Mouse (Mus musculus) right cerebral cortex, postnatal 10 days (tissue): ENCODE results near the gene Fgfr2.

Experiments used
- DNase-seq, 2 experiments: peaks; one replicate each; pipeline ENCODE4 v3.0.0; 2021; ENCODE audit warnings: low spot score in 2 of 2

Gene Fgfr2

GRCm38 (mm10) chr7:132411708-132412107 is 711.4 kb downstream of the Fgfr2 start:
- peak; percentile 47 to 62 for DNase-seq

DNA sequence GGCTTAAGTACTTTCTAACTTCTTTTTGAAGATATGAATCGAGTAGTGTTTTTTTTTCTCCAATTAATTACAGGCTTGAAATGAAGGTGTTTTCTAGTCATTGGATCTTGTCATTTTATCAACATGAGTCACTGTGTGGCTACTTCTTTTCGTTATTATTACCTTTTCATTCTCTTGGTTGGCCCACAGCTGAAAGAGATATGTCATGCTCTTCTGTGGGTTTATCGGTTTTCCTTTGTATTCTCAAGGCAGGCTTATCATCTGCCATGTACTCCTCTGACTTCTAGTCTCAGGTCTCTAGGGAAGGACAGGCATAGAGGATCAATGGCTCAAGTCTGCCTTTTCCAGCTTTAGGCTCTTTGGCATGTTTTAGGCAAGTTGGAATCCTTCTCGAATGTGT is 712.2 kb downstream of the Fgfr2 start:
- DNase-seq = no peak

DNA sequence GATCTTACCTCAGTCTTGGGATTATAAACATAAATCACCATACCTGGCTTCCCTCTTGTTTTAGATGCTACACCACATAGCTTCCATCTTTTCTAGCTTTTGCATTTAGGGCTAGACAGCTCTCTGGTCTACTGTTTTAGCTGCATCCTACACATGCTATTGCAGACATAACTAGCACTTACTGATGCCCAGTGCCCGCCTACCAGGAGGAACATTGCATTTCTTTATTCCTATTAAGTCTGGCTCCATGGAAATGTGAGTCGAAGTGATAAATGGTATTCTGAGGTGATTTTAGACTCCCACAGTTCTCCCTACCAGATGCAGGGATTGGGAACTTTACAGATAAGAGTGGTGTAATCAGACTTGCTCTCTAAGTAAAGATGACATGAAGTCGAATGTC is 713.3 kb downstream of the Fgfr2 start:
- DNase-seq = no peak

DNA sequence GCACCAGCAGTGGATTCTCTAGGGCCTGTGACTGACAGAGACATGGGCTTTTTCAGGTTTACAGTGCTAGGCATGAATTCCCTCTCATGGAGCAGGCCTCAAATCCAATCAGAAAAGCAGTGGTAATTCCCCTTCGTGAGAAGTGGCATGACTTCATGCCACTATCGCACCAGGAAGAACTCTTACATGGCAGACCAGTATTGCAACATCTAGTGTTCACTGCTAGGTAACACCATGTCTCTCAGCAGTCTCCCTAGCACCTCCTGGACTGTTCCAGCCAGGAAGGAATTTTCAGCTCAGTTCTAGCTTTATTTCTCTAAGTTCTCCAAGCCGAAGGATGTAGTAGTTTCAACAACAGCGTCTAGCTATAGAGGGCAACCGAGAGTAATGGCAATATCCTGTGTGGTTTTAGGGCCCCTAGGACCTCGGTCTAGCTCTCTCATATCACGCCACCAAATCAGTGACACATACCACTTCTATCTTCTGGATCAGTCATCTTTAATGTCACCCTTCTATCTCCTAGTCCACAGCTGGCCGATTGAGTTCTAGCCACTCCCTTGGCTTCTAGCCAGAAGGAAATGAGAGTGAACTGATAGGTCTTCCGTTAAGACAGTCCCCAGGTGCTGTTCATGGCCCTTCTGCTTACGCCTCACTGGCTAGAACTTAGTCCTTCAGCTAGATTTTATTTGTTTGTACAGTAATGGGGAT is 720.6 kb downstream of the Fgfr2 start:
- DNase-seq = no peak

GRCm38 (mm10) chr7:132398487-132398886 is 724.7 kb downstream of the Fgfr2 start:
- DNase-seq = no peak

DNA sequence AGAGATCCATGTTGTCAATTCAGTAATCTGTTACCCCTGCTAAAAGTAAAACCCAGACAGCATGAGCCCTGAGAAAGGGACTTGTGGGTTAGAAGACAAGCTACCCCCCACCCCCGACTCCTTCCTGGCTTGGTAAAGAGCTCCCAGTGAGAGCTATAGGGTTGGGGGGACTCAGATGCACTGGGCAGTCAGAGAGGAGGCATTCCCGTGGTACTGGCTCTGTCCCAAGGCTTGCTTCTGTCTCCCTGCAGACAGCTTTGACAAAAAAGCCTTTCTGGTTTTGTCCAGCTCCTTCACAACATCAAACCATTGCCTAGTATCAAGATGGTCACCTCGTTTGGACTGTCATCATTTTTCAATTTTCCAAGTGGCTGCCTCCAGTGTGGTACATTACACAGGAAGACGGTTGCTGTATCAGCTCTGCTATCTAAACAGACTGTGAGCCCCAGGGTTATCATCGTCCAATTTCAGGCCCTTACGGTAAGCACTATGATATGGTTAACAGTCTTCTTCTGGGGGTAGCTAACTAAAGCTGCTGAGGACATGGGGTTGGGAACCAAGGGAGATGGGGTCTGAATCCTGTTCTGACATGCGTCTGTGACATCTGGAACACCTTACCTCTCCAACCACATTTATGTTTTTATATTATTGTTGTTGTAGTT is 726.4 kb downstream of the Fgfr2 start:
- no peak for DNase-seq

- no peak for DNase-seq
These were observed 729.5 kb downstream of the Fgfr2 start for GRCm38 (mm10) chr7:132393582-132394175.

DNA sequence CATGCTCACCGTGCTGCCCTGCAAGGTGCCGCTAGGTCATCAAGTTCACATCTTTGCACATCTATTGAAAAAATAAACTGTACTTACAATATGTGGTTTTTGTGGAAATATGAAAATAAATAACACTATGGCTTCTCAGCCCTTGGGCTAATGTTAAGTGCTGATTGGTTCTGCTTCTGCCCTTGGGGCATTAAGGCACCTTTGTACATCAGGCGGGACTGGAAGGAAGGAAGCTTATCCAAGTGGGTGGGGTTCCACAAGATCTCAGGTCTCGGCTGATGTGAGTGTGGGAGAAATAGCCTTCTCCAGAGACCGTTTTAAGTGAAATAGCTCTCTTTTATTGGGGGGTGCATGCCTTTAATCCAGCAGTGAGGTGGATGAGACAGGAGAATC is 730.1 kb downstream of the Fgfr2 start:
- DNase-seq = no peak

DNA sequence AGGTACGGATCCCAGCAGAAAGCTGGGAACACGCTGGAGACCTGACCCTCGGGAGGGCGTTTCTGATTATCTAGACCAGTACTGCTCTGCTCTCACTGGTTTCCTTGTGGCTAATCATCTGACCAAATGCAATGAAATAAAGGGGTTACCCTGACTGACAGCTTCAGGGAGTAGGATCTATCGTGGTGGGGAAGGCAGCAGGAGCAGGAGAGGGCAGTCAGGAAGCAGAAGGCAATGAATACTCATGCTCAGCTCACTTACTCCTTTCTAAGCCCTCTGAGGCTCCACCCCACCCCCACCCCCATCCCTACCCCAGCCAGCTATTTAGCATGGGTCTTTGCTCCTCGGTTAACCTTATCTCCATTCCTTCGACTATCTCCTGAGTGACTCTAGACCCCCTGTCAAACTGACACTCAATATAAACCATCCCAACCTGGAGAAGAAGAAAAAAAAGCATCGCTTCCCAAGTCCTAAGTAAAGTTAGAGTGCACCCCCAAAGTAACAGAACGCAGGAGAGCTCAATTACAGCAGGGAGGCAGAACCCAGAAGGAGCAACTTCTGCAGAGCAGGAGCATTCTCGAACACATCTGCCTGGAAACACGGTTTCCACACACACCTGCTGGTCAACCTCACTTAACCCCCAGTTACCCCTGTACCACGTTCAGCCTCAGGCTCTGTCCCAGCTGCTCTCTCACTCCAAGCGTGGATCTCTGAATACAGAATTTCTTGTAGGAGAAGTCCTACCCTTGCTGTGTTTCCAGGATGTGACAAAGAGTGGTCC is 730.7 kb downstream of the Fgfr2 start:
- no peak for DNase-seq

- DNase-seq = no peak
These were observed 733.7 kb downstream of the Fgfr2 start for GRCm38 (mm10) chr7:132389473-132389872.

- no peak for DNase-seq
These were observed 735.6 kb downstream of the Fgfr2 start for GRCm38 (mm10) chr7:132387507-132387906.

- no peak for DNase-seq
These were observed 736.8 kb downstream of the Fgfr2 start for GRCm38 (mm10) chr7:132386316-132386715.

DNA sequence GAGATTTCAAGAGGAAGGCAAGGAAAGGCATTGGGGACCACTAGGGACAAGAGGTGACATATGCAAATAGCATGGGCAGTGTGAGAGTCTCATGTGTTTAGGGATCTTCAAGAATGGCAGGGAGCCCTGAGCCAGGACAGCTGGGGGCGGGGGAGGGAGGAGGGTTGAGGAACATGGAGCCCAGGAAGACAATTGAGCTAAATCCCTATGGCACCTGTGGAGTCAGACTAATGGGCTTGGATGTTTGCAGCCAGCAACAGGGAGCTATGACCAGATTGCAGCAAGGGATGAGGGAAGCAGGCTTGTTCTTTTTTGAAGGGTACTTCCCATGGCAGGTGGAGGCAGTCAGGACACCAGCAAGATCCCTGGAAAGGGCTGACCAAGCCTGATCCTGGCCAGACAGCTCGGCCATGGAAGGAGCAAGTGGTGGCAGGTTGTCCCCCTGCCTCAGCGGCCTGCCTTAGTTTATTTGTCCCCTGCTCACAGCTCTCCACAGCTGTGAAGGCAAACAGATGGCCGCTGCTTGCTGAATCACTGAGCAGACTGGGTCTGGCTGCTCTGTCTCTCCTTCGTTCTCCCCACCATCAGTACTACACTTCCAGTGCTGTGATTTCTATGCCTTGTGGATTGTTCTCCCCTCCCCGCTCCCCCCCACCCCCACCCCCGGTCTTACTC is 737.6 kb downstream of the Fgfr2 start:
- DNase-seq = no peak

- DNase-seq = no peak
These were observed 738.3 kb downstream of the Fgfr2 start for GRCm38 (mm10) chr7:132384736-132385455.

GRCm38 (mm10) chr7:132380634-132381336 is 742.4 kb downstream of the Fgfr2 start:
- DNase-seq = no peak

DNA sequence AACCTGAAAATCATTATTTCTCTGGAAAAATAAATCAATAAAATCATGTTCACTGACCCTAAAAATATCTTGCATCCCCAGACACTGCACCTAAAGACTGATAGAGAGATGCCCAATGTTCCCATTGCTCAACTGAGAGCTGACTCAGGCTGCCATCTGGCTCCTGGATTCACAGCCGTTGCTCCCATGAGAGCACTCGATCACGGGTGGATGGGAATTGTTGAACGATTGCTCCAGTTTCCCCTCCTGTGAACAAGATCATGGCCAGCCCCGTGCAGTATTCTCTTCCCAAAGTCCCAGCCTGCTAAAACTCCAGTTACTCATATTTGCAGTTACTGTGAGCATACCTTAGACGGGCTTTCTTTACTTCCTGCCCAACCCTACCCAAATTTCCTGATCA is 745.2 kb downstream of the Fgfr2 start:
- DNase-seq = no peak

GRCm38 (mm10) chr7:132373594-132374378 is 749.4 kb downstream of the Fgfr2 start:
- peak; percentile 66 to 71 for DNase-seq

GRCm38 (mm10) chr7:132372752-132373513 is 750.2 kb downstream of the Fgfr2 start:
- peak in 1 of 2 experiments; percentile 30 for DNase-seq

DNA sequence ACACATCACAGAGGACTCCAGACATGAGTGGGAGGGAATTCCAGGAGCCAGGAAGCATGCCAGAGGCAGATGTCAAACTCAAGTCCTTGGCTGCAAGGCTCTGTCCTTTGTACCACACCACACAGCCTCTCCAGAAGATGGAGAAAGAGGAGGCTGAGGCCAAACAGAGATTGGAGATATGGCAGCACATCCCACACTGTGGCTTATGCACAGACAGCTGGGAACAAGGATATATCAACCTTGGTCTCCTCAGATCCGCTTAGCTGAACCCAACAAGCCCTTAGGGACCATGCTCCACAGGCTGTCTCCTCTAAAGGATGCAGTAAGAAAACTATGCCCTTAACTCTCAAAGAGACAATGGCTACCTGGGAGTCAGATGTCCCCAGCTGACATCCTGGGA is 751.3 kb downstream of the Fgfr2 start:
- DNase-seq = no peak
